Mouse (Mus musculus) megakaryocyte, embryonic 14.5 days (primary cell): ENCODE data around the gene H2-DMb1.

Experiments
- FLI1 ChIP-seq: IDR thresholded peaks from 2 replicates; pipeline ENCODE4 v1.6.1; 2012; ENCODE audit warnings: low read length, inconsistent platforms, mixed read lengths
- GATA1 ChIP-seq: IDR thresholded peaks from 3 replicates; pipeline ENCODE4 v1.6.1; 2012; ENCODE audit warnings: mixed read lengths, low read length, inconsistent platforms, borderline replicate concordance

GRCm38 (mm10) chr17:34134451-34134850, 18.4 kb upstream of the H2-DMb1 start:
- TF ChIP-seq GATA1 (no peak), FLI1 (no peak)
